Mouse (Mus musculus): Measurements from ENCODE around the gene Trp53bp1. TPM values are rescaled to one million over a fixed set of nuclear protein-coding genes. Genes with fewer than 3 reads are reported as not detected.
A peak's percentile ranks its signal among the peaks of the same experiment; 100 is the strongest.

The Trp53bp1 gene
- total and polyA plus RNA-seq, 3 experiments, result 13.0 to 29.4 (median 28.3) TPM

GRCm38 (mm10) chr2:121297701-121298100, 26.5 kb upstream of the Trp53bp1 start:
- Histone ChIP-seq H3K4me3 (no peak overlapping the region), H3K36me3 (ENCODE audit: control insufficient read depth, insufficient read depth, low read length) (no peaks in the 10 kb centered on the region), H3K9ac (ENCODE audit: low read depth, low read length) (no peak overlapping the region), H3K4me1 (ENCODE audit: control insufficient read depth, insufficient read depth, low read length) (peaks cover 7% of the 10 kb centered on the region), H3K27me3 (ENCODE audit: control insufficient read depth, insufficient read depth, low read length) (no peaks in the 10 kb centered on the region), H3K27ac (no peak overlapping the region), H3K79me2 (replicated peaks; ENCODE audit: control insufficient read depth, insufficient read depth, low read length) (no peaks in the 10 kb centered on the region)
- intact Hi-C loops (cut with DNase I), result no loop called here
- 24% methylated on average over 9 of the region's 9 CpGs for WGBS
- TF ChIP-seq CTCF (IDR thresholded peaks at IDR 0.05) (no peak), EP300 (IDR thresholded peaks at IDR 0.05; ENCODE audit: insufficient read depth, low read depth, low read length) (no peak), POLR2A (IDR thresholded peaks at IDR 0.05; ENCODE audit: insufficient read depth, low read depth, low read length) (no peak)
- no peak for DNase-seq

- H3K27me3 ChIP-seq (ENCODE audit: control insufficient read depth, insufficient read depth, low read length), result no peaks in the 10 kb centered on the region
- H3K36me3 ChIP-seq (ENCODE audit: control insufficient read depth, insufficient read depth, low read length), result no peaks in the 10 kb centered on the region
- intact Hi-C loops (cut with DNase I), result no loop called here
- no peak for DNase-seq
- H3K27ac ChIP-seq, result no peak overlapping the region
- H3K4me1 ChIP-seq (ENCODE audit: control insufficient read depth, insufficient read depth, low read length), result peaks cover 7% of the 10 kb centered on the region
- 29% methylated on average over 6 of the region's 6 CpGs for WGBS
- H3K4me3 ChIP-seq, result no peak overlapping the region
- H3K79me2 ChIP-seq (replicated peaks; ENCODE audit: control insufficient read depth, insufficient read depth, low read length), result no peaks in the 10 kb centered on the region
- TF ChIP-seq EP300 (IDR thresholded peaks at IDR 0.05; ENCODE audit: insufficient read depth, low read depth, low read length) (no peak), POLR2A (IDR thresholded peaks at IDR 0.05; ENCODE audit: insufficient read depth, low read depth, low read length) (no peak), CTCF (IDR thresholded peaks at IDR 0.05) (no peak)
- no peak overlapping the region for H3K9ac ChIP-seq (ENCODE audit: low read depth, low read length)
Observed at GRCm38 (mm10) chr2:121296754-121297231, 25.6 kb upstream of the Trp53bp1 start.

- WGBS, result 24% methylated on average over 13 of the region's 15 CpGs
- H3K4me1 ChIP-seq (ENCODE audit: control insufficient read depth, insufficient read depth, low read length), result peaks cover 7% of the 10 kb centered on the region
- no peaks in the 10 kb centered on the region for H3K79me2 ChIP-seq (replicated peaks; ENCODE audit: control insufficient read depth, insufficient read depth, low read length)
- no peak for TF ChIP-seq CTCF (IDR thresholded peaks at IDR 0.05)
- no peak for TF ChIP-seq POLR2A (IDR thresholded peaks at IDR 0.05; ENCODE audit: insufficient read depth, low read depth, low read length)
- TF ChIP-seq EP300 (IDR thresholded peaks at IDR 0.05; ENCODE audit: insufficient read depth, low read depth, low read length), result no peak
- H3K27me3 ChIP-seq (ENCODE audit: control insufficient read depth, insufficient read depth, low read length), result no peaks in the 10 kb centered on the region
- DNase-seq, result peak in 1 of 2 experiments; percentile 50
- no peaks in the 10 kb centered on the region for H3K36me3 ChIP-seq (ENCODE audit: control insufficient read depth, insufficient read depth, low read length)
- intact Hi-C loops (cut with DNase I), result no loop called here
- H3K4me3 ChIP-seq, result peak overlapping the region; percentile 44
- H3K9ac ChIP-seq (ENCODE audit: low read depth, low read length), result peak overlapping the region; percentile 33
- peak overlapping the region; percentile 51 for H3K27ac ChIP-seq
Observed at GRCm38 (mm10) chr2:121295608-121296571, 24.7 kb upstream of the Trp53bp1 start.

GRCm38 (mm10) chr2:121294753-121295607, 23.8 kb upstream of the Trp53bp1 start:
- no peaks in the 10 kb centered on the region for H3K27me3 ChIP-seq (ENCODE audit: control insufficient read depth, insufficient read depth, low read length)
- H3K9ac ChIP-seq (ENCODE audit: low read depth, low read length), result peak overlapping the region; percentile 33
- H3K4me3 ChIP-seq, result peak overlapping the region; percentile 44
- no peaks in the 10 kb centered on the region for H3K36me3 ChIP-seq (ENCODE audit: control insufficient read depth, insufficient read depth, low read length)
- peak overlapping the region; percentile 51 for H3K27ac ChIP-seq
- peak; percentile 57 to 73 for DNase-seq
- H3K4me1 ChIP-seq (ENCODE audit: control insufficient read depth, insufficient read depth, low read length), result peaks cover 7% of the 10 kb centered on the region
- intact Hi-C loops (cut with DNase I), result no loop called here
- TF ChIP-seq POLR2A (IDR thresholded peaks at IDR 0.05; ENCODE audit: insufficient read depth, low read depth, low read length) (0 out of 2 replicates have a peak, but pooled peaks have one; percentile 40), EP300 (IDR thresholded peaks at IDR 0.05; ENCODE audit: insufficient read depth, low read depth, low read length) (no peak), CTCF (IDR thresholded peaks at IDR 0.05) (no peak)
- no peaks in the 10 kb centered on the region for H3K79me2 ChIP-seq (replicated peaks; ENCODE audit: control insufficient read depth, insufficient read depth, low read length)
- 20% methylated on average over 18 of the region's 18 CpGs for WGBS

GRCm38 (mm10) chr2:121294182-121294581, 23.0 kb upstream of the Trp53bp1 start:
- WGBS, result 6% methylated on average over 4 of the region's 4 CpGs
- H3K4me1 ChIP-seq (ENCODE audit: control insufficient read depth, insufficient read depth, low read length), result peaks cover 9% of the 10 kb centered on the region
- intact Hi-C loops (cut with DNase I), result no loop called here

More at GRCm38 (mm10) chr2:121294182-121294581, 23.0 kb upstream of the Trp53bp1 start:
- no peaks in the 10 kb centered on the region for H3K79me2 ChIP-seq (replicated peaks; ENCODE audit: control insufficient read depth, insufficient read depth, low read length)
- peak overlapping the region; percentile 25; the same call in 1 of the 2 replicates for H3K9ac ChIP-seq (ENCODE audit: low read depth, low read length)
- peak overlapping the region; percentile 49 for H3K27ac ChIP-seq
- H3K4me3 ChIP-seq, result peak overlapping the region; percentile 44
- no peaks in the 10 kb centered on the region for H3K27me3 ChIP-seq (ENCODE audit: control insufficient read depth, insufficient read depth, low read length)
- TF ChIP-seq EP300 (IDR thresholded peaks at IDR 0.05; ENCODE audit: insufficient read depth, low read depth, low read length) (no peak), POLR2A (IDR thresholded peaks at IDR 0.05; ENCODE audit: insufficient read depth, low read depth, low read length) (peak; percentile 54), CTCF (IDR thresholded peaks at IDR 0.05) (no peak)
- DNase-seq, result peak; percentile 75
- H3K36me3 ChIP-seq (ENCODE audit: control insufficient read depth, insufficient read depth, low read length), result no peaks in the 10 kb centered on the region
